Mouse (Mus musculus) heart, postnatal 10 days (tissue): ENCODE results near the gene Sgms1. TPM values are rescaled to one million over a fixed set of nuclear protein-coding genes. Genes with fewer than 3 reads are reported as not detected.
A peak's percentile ranks its signal among the peaks of the same experiment; 100 is the strongest.

Experiments used
- DNase-seq, 2 experiments: peaks; one replicate each; pipeline ENCODE4 v3.0.0; 2021
- intact Hi-C: fragments of 180-260 bp; cut with DNase I; formaldehyde crosslinking; loops from one replicate; pipeline ENCODE4 v1.15.1; 2025
- total RNA-seq, 2 experiments: library from RNA; stranded (reverse); gene quantifications; 2 replicates each; pipeline ENCODE4 v1.2.3; 2021

Sgms1 gene
- total RNA-seq, 2 experiments from 2014 or later: 54.1 to 67.2 TPM

- intact Hi-C loops: loop anchor here (5.0 kb wide), 1 partner anchor 123 kb away; no protein-coding TSS in a partner anchor
- DNase-seq: peak; percentile 69 to 74
Measured at GRCm38 (mm10) chr19:32304898-32305297, 84.6 kb downstream of the Sgms1 start.

- DNase-seq: peak; percentile 87
Measured at GRCm38 (mm10) chr19:32304008-32304873, 85.3 kb downstream of the Sgms1 start.

GRCm38 (mm10) chr19:32302835-32303381 is 86.6 kb downstream of the Sgms1 start:
- DNase-seq: no peak
- intact Hi-C loops: loop anchor here (5.0 kb wide), 1 partner anchor 121 kb away; no protein-coding TSS in a partner anchor

More at GRCm38 (mm10) chr19:32304008-32304873, 85.3 kb downstream of the Sgms1 start:
- intact Hi-C loops: loop anchor here (5.0 kb wide), 1 partner anchor 122 kb away; no protein-coding TSS in a partner anchor

- intact Hi-C loops: loop anchor here (5.0 kb wide), 1 partner anchor 119 kb away; no protein-coding TSS in a partner anchor
- DNase-seq: no peak
Measured at GRCm38 (mm10) chr19:32301568-32301967, 87.9 kb downstream of the Sgms1 start.

GRCm38 (mm10) chr19:32298221-32298620 is 91.3 kb downstream of the Sgms1 start:
- intact Hi-C loops: no loop called here
- no peak for DNase-seq

GRCm38 (mm10) chr19:32296863-32297262 is 92.7 kb downstream of the Sgms1 start:
- intact Hi-C loops: no loop called here
- DNase-seq: no peak

GRCm38 (mm10) chr19:32295581-32295980 is 93.9 kb downstream of the Sgms1 start:
- intact Hi-C loops: no loop called here
- DNase-seq: no peak

GRCm38 (mm10) chr19:32292782-32293776 is 96.4 kb downstream of the Sgms1 start:
- no peak for DNase-seq
- intact Hi-C loops: no loop called here

- peak; percentile 53 to 63 for DNase-seq
Measured at GRCm38 (mm10) chr19:32292067-32292739, 97.3 kb downstream of the Sgms1 start.

GRCm38 (mm10) chr19:32291130-32291529 is 98.4 kb downstream of the Sgms1 start:
- DNase-seq: no peak
- intact Hi-C loops: no loop called here

More at GRCm38 (mm10) chr19:32292067-32292739, 97.3 kb downstream of the Sgms1 start:
- intact Hi-C loops: no loop called here

- DNase-seq: no peak
- intact Hi-C loops: loop anchor here (5.0 kb wide), 1 partner anchor 72 kb away; no protein-coding TSS in a partner anchor
Measured at GRCm38 (mm10) chr19:32288895-32289294, 100.6 kb downstream of the Sgms1 start.

- no peak for DNase-seq
- intact Hi-C loops: loop anchor here (5.0 kb wide), 1 partner anchor 71 kb away; no protein-coding TSS in a partner anchor
Measured at GRCm38 (mm10) chr19:32287839-32288238, 101.7 kb downstream of the Sgms1 start.

- intact Hi-C loops: loop anchor here (5.0 kb wide), 1 partner anchor 68 kb away; no protein-coding TSS in a partner anchor
- no peak for DNase-seq
Measured at GRCm38 (mm10) chr19:32285455-32285831, 104.1 kb downstream of the Sgms1 start.

- no peak for DNase-seq
- intact Hi-C loops: loop anchor here (5.0 kb wide), 1 partner anchor 68 kb away; no protein-coding TSS in a partner anchor
Measured at GRCm38 (mm10) chr19:32284681-32285454, 104.6 kb downstream of the Sgms1 start.

- DNase-seq: no peak
- intact Hi-C loops: no loop called here
Measured at GRCm38 (mm10) chr19:32281917-32282316, 107.6 kb downstream of the Sgms1 start.

GRCm38 (mm10) chr19:32280380-32280779 is 109.1 kb downstream of the Sgms1 start:
- intact Hi-C loops: no loop called here
- DNase-seq: no peak

- DNase-seq: no peak
- intact Hi-C loops: no loop called here
Measured at GRCm38 (mm10) chr19:32279400-32279799, 110.1 kb downstream of the Sgms1 start.

GRCm38 (mm10) chr19:32277869-32278268 is 111.6 kb downstream of the Sgms1 start:
- intact Hi-C loops: no loop called here
- DNase-seq: no peak

GRCm38 (mm10) chr19:32277287-32277686 is 112.2 kb downstream of the Sgms1 start:
- DNase-seq: no peak
- intact Hi-C loops: no loop called here
